Mouse (Mus musculus) stomach, adult 2 months (tissue): ENCODE measurements around the gene Lrg1. TPM values are rescaled to one million over a fixed set of nuclear protein-coding genes. Genes with fewer than 3 reads are reported as not detected.

ENCODE experiments used
- polyA plus RNA-seq: library from polyadenylated mRNA; depleted of rRNA; stranded (reverse); fragments of >200 nt; gene quantifications from 2 replicates; pipeline ENCODE4 v1.2.3, GENCODE M21; 2012; rRNA removed

The Lrg1 gene
- polyA plus RNA-seq: 20.4 and 44.5 TPM in 2 replicates

DNA sequence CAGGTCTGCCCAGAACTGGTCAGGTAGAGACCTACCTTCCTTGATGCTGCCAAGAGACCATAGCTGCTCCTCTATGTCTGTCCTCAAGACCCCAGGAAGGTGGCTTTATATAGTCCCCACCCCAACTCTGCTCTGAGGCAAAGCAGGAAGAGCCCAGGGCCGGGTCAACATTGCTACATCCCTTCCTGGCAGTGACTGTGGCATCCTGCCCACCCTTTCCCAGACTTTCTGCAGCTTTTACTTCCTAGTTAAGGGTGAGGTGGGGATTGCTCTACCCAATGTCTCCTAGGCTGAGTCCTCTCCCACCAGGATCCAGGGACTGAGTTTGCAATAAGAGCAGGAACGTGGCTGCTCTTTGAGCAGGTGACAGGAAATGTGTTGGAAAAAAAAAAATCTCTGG lies at the start of gene Lrg1:
Gene Lrg1, minus strand, starts transcription at position 176 of the 400 bp plus-strand sequence.

DNA sequence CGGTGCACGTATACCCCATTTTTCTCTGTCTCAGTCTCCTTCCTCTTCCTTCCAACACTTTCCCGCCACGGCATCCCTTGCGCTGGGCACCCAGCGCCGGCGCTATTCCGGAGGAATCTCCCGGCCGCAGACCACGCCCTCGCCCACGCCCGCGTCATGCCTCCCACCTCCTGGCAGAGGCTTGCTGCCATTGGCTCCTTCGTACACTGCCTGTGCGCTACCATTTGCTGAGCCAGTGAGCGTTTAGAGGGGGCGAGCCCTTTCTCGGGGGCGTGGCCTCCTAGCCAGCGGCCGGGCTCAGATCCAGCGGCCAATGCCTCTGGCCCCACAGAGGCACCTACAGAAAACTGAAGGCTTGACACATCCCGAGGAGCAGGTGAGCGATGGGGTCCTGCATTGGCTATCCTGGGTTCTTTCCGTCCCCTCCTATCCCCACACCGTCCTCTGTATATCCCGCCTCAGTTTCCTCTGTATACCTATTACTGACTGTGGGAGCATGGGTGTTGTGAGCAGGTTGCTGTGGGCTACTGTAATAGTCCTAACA lies 40.5 kb upstream of the Lrg1 start, which contains the start of gene Tnfaip8l1:
Gene Tnfaip8l1, plus strand, starts transcription at position 247 of the 544 bp plus-strand sequence.

DNA sequence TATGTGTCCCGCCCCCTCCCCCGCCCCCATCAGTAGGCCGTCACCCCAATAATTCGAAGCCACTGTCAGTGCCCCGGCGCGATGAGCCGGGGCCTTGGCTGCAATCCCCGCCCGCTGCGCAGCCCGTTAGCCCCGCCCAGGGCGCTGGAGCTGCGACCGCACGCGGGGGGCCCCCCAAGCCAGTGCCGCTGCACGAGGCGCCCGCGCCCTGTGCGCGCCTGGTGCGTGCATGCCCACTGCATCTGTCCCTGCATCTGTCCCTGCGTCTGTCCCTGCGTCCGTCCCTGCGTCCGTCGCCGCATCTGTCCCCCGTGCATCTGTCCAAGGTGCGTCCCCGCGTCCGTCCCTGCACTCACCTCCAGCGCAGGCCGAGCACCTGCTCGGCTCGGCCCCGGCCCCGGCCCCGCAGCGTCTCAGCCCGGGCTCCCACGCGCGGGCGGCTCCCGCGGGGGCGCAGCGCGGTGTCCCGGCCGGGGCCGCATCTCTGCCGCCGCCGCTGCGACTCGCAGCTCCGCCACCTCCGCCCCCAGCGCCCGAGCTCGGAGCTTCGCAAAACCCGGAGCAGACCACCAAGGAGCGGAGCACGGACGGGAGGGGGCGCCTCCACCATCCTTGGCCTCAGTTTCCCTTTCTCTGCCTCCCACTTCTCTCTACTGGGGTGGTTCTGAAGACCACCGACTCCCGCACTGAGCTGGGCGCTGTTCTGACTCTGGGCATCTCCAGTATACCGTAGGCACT lies 18.2 kb upstream of the Lrg1 start, which contains the start of gene Sema6b:
Gene Sema6b, minus strand, starts transcription at position 486 of the 738 bp plus-strand sequence.

GRCm38 (mm10) chr17:56117251-56117710 lies 4.5 kb downstream of the Lrg1 start, which contains the start of gene Plin5:
Plin5 (minus strand) TSS chr17:56117596.

DNA sequence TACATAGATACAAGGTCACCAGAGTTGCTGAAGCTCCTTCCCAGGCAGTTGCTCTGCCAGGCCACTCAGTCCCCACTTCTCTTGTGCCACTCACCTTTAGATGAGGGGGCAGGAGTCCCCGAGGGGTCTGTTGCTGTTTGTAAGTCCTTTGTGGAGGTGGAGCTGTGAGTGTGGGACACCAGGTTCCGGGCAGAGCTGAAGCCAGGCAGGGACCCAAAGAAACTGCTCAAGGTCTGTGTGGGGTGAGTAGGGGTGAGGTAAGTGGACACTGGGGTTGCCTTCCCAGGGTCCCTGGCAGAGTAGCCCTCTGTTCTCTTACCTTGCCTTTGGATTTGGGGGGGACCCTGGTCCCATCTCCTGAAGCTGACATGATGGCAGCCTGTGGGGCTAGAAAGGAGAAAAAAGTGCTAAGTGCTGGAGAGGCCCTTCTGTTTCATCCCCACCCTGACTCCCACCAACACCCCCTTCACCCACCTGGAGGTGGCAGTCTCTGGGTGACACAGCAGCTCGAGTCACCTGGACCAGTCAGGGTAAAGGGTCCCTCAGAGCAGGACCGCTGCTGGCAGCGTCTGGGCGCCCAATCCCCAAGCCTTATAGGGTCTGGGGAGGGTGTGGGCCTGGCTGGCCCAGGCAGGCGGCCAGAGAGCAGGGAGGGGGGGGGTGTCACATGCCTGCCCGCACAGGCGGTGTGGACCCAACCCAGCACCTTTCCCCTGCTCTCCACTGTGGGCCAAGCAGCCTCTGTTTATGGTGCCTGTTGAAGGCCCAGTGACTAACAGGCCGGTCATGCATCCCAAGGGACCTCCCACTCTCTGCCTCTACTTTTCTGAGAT lies 12.4 kb downstream of the Lrg1 start, which contains the start of gene Plin4:
Gene Plin4, minus strand, starts transcription at position 585 of the 833 bp plus-strand sequence.

GRCm38 (mm10) chr17:56078880-56079795 lies 42.7 kb downstream of the Lrg1 start, which contains the start of gene Hdgfl2:
Hdgfl2 (plus strand) TSS chr17:56079634.

DNA sequence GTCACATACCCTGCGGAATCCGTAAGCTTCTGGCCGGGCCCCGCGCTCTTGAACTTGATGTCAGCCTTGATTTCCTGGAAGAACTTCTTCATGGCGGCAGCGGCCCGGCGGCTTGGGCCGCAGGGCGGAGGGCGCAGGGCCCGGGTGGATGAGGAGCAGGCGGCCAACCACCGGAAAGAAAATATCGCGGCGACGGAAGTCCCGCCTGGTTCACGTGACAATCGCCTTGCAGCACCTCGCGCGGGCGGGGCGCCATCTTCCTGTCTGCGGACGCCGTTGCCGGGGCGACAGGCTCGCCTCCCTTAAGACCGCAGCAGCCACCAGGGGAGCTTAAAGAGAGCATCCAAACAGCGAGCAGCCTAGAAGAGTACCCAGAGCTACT lies 47.0 kb downstream of the Lrg1 start, which contains the start of gene Ubxn6:
Gene Ubxn6, minus strand, starts transcription at position 202 of the 382 bp plus-strand sequence.

Other genes starting within 250 kb of the Lrg1 start
- gene Zfp119a, start 243.1 kb downstream of the Lrg1 start, polyA plus RNA-seq: not detected in 2 replicates
- 0.03 and 0.10 TPM in 2 replicates for gene Zfp959, start 229.9 kb downstream of the Lrg1 start, polyA plus RNA-seq
- gene Zfp119b, start 172.5 kb downstream of the Lrg1 start, polyA plus RNA-seq: not detected in 2 replicates
- 1.7 and 3.1 TPM in 2 replicates for gene Ebi3, start 169.4 kb downstream of the Lrg1 start, polyA plus RNA-seq
- 2.5 and 2.8 TPM in 2 replicates for gene Yju2, start 162.9 kb downstream of the Lrg1 start, polyA plus RNA-seq
- gene Shd, start 151.5 kb downstream of the Lrg1 start, polyA plus RNA-seq: 1.0 and 2.0 TPM in 2 replicates
- 0.23 and 0.35 TPM in 2 replicates for gene Fsd1, start 135.5 kb downstream of the Lrg1 start, polyA plus RNA-seq
- 35.8 and 36.1 TPM in 2 replicates for gene Stap2, start 116.4 kb downstream of the Lrg1 start, polyA plus RNA-seq
- 68.7 and 91.5 TPM in 2 replicates for gene Mpnd, start 116.3 kb downstream of the Lrg1 start, polyA plus RNA-seq
- gene Sh3gl1, start 85.4 kb downstream of the Lrg1 start, polyA plus RNA-seq: 56.0 and 61.6 TPM in 2 replicates
- gene Chaf1a, start 81.6 kb downstream of the Lrg1 start, polyA plus RNA-seq: 1.4 and 2.1 TPM in 2 replicates
- 25.8 and 28.1 TPM in 2 replicates for gene Ubxn6, start 47.0 kb downstream of the Lrg1 start, polyA plus RNA-seq
- gene Hdgfl2, start 42.4 kb downstream of the Lrg1 start, polyA plus RNA-seq: 22.5 and 23.4 TPM in 2 replicates
- 10.9 and 12.4 TPM in 2 replicates for gene Plin4, start 12.2 kb downstream of the Lrg1 start, polyA plus RNA-seq
- gene Plin5, start 4.4 kb downstream of the Lrg1 start, polyA plus RNA-seq: 0.91 and 1.1 TPM in 2 replicates
- 4.3 and 10.0 TPM in 2 replicates for gene Sema6b, start 18.3 kb upstream of the Lrg1 start, polyA plus RNA-seq
- 1.9 and 2.3 TPM in 2 replicates for gene Tnfaip8l1, start 40.5 kb upstream of the Lrg1 start, polyA plus RNA-seq
- 58.8 and 74.9 TPM in 2 replicates for gene Mydgf, start 61.9 kb upstream of the Lrg1 start, polyA plus RNA-seq
- 23.2 and 24.5 TPM in 2 replicates for gene Dpp9, start 96.9 kb upstream of the Lrg1 start, polyA plus RNA-seq
- 14.9 and 19.2 TPM in 2 replicates for gene Fem1a, start 134.8 kb upstream of the Lrg1 start, polyA plus RNA-seq
- gene Ticam1, start 154.8 kb upstream of the Lrg1 start, polyA plus RNA-seq: 23.4 and 24.4 TPM in 2 replicates
- 29.0 and 30.0 TPM in 2 replicates for gene Plin3, start 170.9 kb upstream of the Lrg1 start, polyA plus RNA-seq
- gene Arrdc5, start 178.3 kb upstream of the Lrg1 start, polyA plus RNA-seq: not detected in 2 replicates
- 4.9 and 5.6 TPM in 2 replicates for gene Uhrf1, start 181.3 kb upstream of the Lrg1 start, polyA plus RNA-seq
- gene Kdm4b, start 204.1 kb upstream of the Lrg1 start, polyA plus RNA-seq: 15.1 and 18.6 TPM in 2 replicates